Mouse (Mus musculus) B cell, adult 67 days (primary cell): ENCODE measurements around the gene Ugt2b35. TPM values are rescaled to one million over a fixed set of nuclear protein-coding genes. Genes with fewer than 3 reads are reported as not detected.

Experiments used
- total RNA-seq, 2 experiments: library from RNA; stranded (reverse); gene quantifications; 4 replicates each; pipeline ENCODE4 v1.2.4; 2023

Ugt2b35 gene
- total RNA-seq: not detected

GRCm38 (mm10) chr5:87000395-87001073 is at the start of gene Ugt2b35:
Gene Ugt2b35 (plus strand): TSS chr5:87000860.

Other genes starting within 250 kb of the Ugt2b35 start
- gene Ythdc1, start 196.6 kb upstream of the Ugt2b35 start, total RNA-seq: 100 to 1,000 TPM; 205 to 227 TPM
- not detected for gene Ugt2b34, start 93.9 kb upstream of the Ugt2b35 start, total RNA-seq
- gene Ugt2b1, start 74.3 kb upstream of the Ugt2b35 start, total RNA-seq: not detected
- not detected for gene Ugt2b36, start 91.7 kb downstream of the Ugt2b35 start, total RNA-seq
- gene Ugt2b5, start 139.5 kb downstream of the Ugt2b35 start, total RNA-seq: not detected